Mouse (Mus musculus) kidney, adult 11 months (tissue): ENCODE data around the gene Olfr1443.
"Not testable (repeated sequence)": the region's sequence is repeated elsewhere in the genome, so short reads cannot be mapped to it uniquely, and the experiment has no call there.

ENCODE experiments used
- DNase-seq: peaks from one replicate; pipeline ENCODE4 v3.0.0; 2022

Olfr1443 gene

GRCm38 (mm10) chr19:12677812-12678211, at the start of gene Olfr1443:
Gene Olfr1443, plus strand, starts transcription at chr19:12678112.
- DNase-seq, result no peak

- DNase-seq, result peak; percentile 68
Measured at GRCm38 (mm10) chr19:12633176-12633575, 44.7 kb upstream of the Olfr1443 start, which contains the start of gene Glyat. Gene Glyat, plus strand, starts transcription at chr19:12633308.

DNA sequence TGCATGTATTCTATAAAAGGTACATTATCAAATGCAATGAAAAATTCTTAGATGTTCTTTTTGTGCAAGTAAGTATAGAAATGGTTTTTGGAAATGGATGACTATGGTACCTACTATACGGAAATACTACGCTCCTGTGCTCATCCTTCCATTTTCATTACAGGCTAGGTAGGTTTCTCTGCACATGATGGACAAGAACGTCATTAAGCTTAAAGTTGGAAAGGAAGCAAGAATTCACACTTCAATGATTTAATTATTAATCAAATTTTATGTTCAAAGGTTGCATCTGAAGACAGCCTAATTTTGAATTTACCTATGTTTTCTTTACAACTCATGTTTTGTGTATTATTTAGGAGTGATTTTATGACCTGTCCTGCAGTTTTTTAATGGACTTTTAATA, 43.7 kb upstream of the Olfr1443 start:
- DNase-seq, result no peak

DNA sequence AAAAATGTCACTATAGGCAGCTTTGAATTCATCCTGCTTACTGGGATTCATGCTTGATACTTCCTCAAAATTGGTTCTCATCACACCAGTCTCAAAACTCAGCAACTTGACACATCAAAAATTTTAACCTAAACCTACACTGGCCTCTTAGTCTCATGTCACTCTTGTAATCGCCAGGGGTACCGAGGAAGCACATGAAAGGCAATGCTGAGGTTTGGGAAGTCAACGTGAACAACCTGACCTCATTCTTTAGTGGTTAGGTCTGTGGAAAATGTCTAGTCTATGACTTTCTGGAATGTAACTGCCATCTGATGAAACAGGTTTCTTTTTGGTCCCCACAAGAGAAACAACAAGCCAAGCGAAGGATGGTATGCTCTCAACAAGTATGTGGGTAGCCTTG, 42.9 kb upstream of the Olfr1443 start:
- no peak for DNase-seq

DNA sequence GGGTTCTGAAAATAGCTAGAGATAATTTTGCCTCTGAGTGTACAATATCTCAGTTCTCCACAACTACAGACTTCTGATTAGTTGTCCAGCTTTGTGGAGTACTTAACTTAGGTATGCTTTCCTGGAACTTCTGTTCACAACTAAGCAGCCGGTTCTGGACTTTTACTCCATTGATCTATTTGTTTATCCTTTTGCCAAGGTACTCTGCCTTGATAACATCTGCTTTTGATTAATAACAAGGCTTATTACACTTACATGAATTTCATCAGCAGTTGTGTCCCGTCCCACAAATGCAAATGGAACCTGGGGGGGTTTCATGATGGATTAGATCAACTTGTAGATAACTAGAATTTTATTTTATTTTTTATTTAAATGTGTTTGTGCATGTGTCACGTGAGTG, 41.0 kb upstream of the Olfr1443 start:
- no peak for DNase-seq

DNA sequence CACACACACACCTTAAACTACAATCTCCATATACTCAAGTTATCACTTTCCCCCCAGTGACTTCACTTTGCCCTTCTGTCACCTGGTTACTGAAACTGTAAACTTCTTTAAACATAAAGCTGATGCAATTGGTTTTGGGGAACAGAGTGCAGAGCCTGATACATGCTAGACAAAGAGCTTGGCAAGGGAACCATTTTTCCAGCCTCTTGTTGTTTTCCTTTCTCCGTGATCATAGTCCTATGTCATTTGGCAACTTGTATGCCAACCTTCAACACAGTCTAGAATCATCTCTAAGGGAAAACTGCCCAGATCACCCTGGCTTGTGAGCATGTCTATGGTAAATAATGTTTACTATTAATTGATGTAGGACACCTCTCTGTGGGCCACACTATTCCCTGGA, 39.9 kb upstream of the Olfr1443 start:
- no peak for DNase-seq

DNA sequence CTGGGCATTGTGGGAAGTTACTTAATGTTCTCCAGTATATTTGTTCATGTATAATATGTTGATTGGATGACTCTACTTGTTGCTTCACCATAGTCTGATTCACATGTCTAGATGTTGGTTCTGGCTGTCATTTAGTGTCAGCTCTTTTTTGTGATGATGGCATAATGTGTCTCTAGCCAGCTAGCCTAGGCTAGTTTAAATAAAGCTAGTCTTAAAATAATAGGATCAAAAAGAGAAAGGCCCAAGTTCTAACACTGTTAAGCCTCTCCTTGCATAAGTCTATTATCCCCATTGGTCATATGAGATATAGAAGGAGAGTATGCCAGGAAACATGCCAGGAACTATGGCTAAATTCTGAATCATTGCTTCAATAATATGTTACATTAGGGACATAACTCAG, 28.4 kb upstream of the Olfr1443 start:
- DNase-seq, result no peak

- DNase-seq, result no peak
Measured at GRCm38 (mm10) chr19:12666156-12666555, 11.8 kb upstream of the Olfr1443 start.

- not testable (repeated sequence) for DNase-seq
Measured at GRCm38 (mm10) chr19:12668601-12669000, 9.3 kb upstream of the Olfr1443 start.

DNA sequence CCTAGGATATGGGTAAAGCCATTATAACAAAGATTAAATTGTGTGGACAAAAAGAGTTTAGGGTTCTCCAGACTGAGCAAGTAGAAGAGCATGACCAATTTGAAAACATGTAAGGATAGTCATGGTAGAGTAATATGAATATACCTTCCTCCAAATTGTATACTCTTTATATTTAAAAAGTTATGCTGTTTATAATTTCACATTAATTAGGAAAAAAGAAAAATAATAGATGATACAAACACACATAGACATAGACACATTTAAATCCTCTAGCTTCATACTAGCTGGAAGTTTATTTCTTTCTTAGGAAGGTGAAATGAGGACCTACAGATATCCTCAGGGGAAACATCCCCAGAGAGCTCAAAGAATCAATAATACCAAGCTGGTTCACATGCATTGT, 7.8 kb upstream of the Olfr1443 start, which contains the start of gene Olfr1442:
Gene Olfr1442 (plus strand): TSS at position 301 of the 400 bp plus-strand sequence.
- no peak for DNase-seq

DNA sequence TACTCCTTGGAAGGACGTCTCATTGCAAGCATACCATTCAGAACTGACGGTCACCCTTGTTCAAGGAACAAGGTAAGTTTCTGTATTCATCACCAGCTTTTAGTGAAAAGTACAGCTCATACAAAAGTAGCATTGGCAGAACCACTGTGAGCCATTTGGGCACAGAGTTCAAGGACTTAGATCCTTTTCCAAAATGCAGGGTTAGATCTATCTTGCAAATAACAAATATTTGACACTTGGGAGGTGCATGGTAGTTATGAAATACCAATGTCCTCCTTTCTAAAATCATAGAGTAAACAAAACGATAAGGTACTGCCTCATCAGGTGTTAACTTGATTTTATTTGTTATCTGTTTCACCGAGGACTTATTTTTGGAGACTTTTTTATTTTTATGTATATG, 6.9 kb upstream of the Olfr1443 start:
- DNase-seq, result no peak

GRCm38 (mm10) chr19:12684638-12685037, 6.7 kb downstream of the Olfr1443 start:
- DNase-seq, result no peak

DNA sequence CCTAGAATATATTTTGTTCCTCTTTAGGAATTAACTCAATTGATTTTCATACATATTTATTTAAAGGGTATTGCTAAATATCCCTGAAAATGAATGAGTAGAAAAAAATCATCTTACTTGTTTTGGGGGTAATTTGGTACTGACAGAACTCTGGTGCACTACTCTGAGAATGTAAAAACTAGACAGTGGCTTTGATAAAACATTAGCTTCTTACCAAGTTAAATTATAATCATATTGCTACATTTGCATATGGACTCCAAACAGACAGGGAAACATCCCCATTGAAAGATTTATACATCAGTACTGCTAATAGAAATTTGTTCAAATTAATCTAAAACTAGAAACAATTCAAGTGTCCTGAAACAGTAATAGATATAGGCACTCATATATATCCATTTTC, 7.3 kb downstream of the Olfr1443 start:
- DNase-seq, result no peak

GRCm38 (mm10) chr19:12695590-12695989, 17.7 kb downstream of the Olfr1443 start, which contains the start of gene Keg1:
Gene Keg1, plus strand, starts transcription at chr19:12695786.
- DNase-seq, result no peak

DNA sequence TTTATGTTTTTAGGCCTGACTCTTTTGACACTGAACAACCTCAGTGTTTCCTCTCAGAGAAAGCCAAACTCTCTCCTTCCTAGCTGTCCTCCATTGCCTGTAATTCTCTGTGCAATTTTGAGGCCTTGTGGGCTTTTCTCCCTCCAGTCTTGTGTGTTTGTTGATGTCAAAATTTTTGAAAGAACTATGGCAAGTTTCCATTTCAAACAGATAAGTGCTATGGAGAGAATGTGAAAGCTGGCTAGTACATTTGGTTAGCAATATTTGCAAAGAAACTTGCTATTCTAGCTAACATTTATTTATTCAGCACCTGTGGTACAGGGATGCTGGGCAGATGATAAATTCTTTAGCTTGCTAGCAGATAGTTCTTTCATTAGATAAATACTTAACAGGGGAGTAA, 18.3 kb downstream of the Olfr1443 start:
- no peak for DNase-seq

GRCm38 (mm10) chr19:12708458-12708857, 30.5 kb downstream of the Olfr1443 start:
- DNase-seq, result no peak

DNA sequence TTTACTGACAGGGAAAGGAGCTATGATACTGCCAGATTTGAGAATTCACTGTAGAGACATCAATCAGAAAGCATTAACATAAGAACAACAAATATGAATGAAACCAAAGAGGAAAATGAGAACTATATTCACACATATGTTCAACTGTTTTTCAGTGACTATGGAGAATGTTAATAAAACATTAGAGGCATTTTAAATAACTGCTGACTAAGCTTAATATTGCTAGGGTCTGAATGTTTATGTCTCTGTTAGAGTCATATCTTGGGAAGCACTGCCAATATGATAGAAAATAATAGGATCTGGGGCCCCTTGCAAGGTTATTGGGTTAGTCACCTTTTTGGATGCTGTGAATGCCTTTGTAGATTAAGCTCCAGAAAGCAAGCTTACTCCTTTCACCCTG, 31.1 kb downstream of the Olfr1443 start:
- DNase-seq, result no peak

GRCm38 (mm10) chr19:12719189-12719588, 41.3 kb downstream of the Olfr1443 start:
- no peak for DNase-seq

DNA sequence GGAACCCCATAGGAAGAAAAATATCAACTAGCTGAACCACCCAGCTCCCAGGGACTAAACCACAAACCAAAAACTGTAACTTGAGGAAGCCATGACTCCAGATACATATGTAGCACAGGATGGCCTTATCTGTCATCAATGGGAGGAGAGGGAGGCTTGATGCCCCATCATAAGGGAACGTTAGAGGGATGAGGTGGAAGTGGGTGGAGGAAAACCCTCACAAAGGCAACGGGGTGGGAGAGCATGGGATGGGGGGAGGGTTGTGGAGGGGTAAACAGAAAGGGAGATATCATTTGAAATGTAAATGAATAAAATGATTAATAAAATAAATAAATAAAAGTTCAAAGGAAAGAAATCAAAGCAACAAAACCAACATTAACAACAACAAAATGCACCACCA, 42.6 kb downstream of the Olfr1443 start:
- DNase-seq, result peak; percentile 7

DNA sequence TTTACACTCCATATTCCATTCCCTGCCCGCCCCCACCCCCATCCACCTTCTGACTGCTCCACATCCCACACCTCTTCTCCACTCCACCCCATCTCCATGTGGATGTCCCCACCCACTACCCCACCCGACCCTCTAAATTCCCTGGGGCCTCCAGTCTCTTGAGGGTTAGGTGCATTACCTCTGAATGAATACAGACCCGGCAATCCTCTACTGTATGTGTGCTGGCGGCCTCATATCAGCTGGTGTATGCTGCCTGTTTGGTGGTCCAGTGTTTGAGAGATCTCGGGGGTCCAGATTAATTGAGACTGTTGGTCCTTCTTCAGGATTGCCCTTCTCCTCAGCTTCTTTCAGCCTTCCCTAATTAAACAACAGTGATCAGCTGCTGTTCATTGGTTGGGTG, 43.0 kb downstream of the Olfr1443 start:
- DNase-seq, result peak; percentile 17

GRCm38 (mm10) chr19:12721596-12721995, 43.7 kb downstream of the Olfr1443 start:
- DNase-seq, result peak; percentile 59

DNA sequence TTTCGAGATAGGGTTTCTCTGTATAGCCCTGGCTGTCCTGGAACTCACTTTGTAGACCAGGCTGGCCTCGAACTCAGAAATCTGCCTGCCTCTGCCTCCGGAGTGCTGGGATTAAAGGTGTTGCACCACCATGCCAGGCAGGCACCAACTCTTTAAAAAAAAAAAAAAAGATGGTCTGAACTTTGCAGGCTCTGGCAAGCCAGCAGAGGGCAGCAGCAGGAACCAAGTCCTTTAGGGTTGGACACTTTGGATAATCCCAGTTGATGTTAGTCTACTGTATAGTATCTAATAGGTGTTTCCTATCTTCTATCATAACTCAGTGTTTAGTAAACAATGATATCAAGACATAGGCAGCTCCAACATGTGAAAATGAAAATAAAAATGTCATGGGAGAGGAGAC, 44.4 kb downstream of the Olfr1443 start:
- DNase-seq, result peak; percentile 33

GRCm38 (mm10) chr19:12725851-12726250, 47.9 kb downstream of the Olfr1443 start:
- DNase-seq, result no peak

- no peak for DNase-seq
Measured at GRCm38 (mm10) chr19:12731036-12731435, 53.1 kb downstream of the Olfr1443 start.

DNA sequence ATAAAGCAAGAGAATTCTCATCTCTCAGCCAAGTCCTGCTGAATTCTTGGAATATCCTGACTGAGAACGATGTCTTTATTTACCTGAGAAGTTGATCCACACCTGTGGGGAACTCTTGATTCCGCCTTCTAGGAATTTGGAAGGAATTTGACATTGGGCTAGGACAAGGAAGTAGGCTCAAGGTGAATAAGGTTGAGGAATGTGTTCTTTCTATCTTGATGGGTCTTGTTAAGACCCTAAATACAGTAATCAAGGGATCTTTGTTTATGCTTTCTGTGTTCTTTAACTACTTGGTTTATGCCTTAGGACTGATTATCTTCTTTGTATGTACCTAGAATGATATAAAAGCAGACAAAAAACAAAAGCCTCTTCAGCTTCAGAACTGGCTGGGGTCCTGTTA, 54.0 kb downstream of the Olfr1443 start:
- no peak for DNase-seq
